Mouse (Mus musculus) ES-Bruce4 (cell line): Measurements from ENCODE around the gene Golgb1. TPM values are rescaled to one million over a fixed set of nuclear protein-coding genes. Genes with fewer than 3 reads are reported as not detected.

ENCODE experiments used
- H3K27ac ChIP-seq: 2 replicates; pipeline ENCODE4 v1.5.1; 2012; ENCODE audit warnings: low read length, inconsistent platforms; ENCODE audit not compliant: insufficient read depth
- H3K27me3 ChIP-seq: 2 replicates; pipeline ENCODE4 v1.6.1; 2012; ENCODE audit warnings: mild to moderate bottlenecking, low read length, inconsistent platforms; ENCODE audit not compliant: control insufficient read depth, poor library complexity, insufficient read depth, severe bottlenecking
- H3K36me3 ChIP-seq: 2 replicates; pipeline ENCODE4 v1.6.1; 2012; ENCODE audit warnings: inconsistent platforms, mild to moderate bottlenecking, low read length, moderate library complexity; ENCODE audit not compliant: control insufficient read depth, poor library complexity, insufficient read depth, severe bottlenecking
- H3K4me1 ChIP-seq: one replicate; pipeline ENCODE4 v1.8.1; 2011; ENCODE audit warnings: low read length; ENCODE audit not compliant: control insufficient read depth, insufficient read depth
- H3K4me3 ChIP-seq: 2 replicates; pipeline ENCODE4 v1.5.1; 2011; ENCODE audit warnings: low read depth, mild to moderate bottlenecking, low read length
- H3K9ac ChIP-seq: 2 replicates; pipeline ENCODE4 v1.6.1; 2012; ENCODE audit warnings: low read depth, mild to moderate bottlenecking, inconsistent platforms; ENCODE audit not compliant: poor library complexity, severe bottlenecking
- H3K9me3 ChIP-seq: replicated peaks from 2 replicates; pipeline ENCODE4 v1.6.1; 2012; ENCODE audit warnings: mild to moderate bottlenecking, low read length, inconsistent platforms; ENCODE audit not compliant: control insufficient read depth, poor library complexity, insufficient read depth, severe bottlenecking
- CTCF ChIP-seq: IDR thresholded peaks from one replicate; pipeline ENCODE4 v1.8.1; 2011; ENCODE audit warnings: low read depth, low read length
- EP300 ChIP-seq: IDR thresholded peaks from 2 replicates; pipeline ENCODE4 v1.6.1; 2011; ENCODE audit warnings: low read depth, low read length; ENCODE audit not compliant: insufficient read depth
- POLR2A ChIP-seq: IDR thresholded peaks from one replicate; pipeline ENCODE4 v1.8.1; 2011; ENCODE audit warnings: low read length; ENCODE audit not compliant: insufficient read depth
- polyA plus RNA-seq: library from polyadenylated mRNA; stranded (reverse); fragments of >200 nt; gene quantifications from 2 replicates; pipeline ENCODE4 v1.2.4, GENCODE M21; 2011; ENCODE audit warnings: low read depth; ENCODE audit not compliant: missing spikeins, insufficient read depth, insufficient read length

The Golgb1 gene
- polyA plus RNA-seq, 1 experiment, result 67.5 TPM

GRCm38 (mm10) chr16:36911909-36912308 is 37.0 kb downstream of the Golgb1 start:
- no peak for TF ChIP-seq CTCF
- TF ChIP-seq POLR2A, result no peak
- no peak for TF ChIP-seq EP300
- no peak overlapping the region for H3K9ac ChIP-seq
- H3K9me3 ChIP-seq, result 0 out of 2 replicates have a peak, but pooled peaks cover 2% of the 10 kb centered on the region
- H3K27ac ChIP-seq, result no peak overlapping the region
- no peak overlapping the region for H3K4me3 ChIP-seq
- H3K27me3 ChIP-seq, result no peaks in the 10 kb centered on the region
- H3K4me1 ChIP-seq, result no peaks in the 10 kb centered on the region
- peaks cover 7% of the 10 kb centered on the region; the same call in 1 of the 2 replicates for H3K36me3 ChIP-seq

GRCm38 (mm10) chr16:36912311-36912710 is 37.4 kb downstream of the Golgb1 start:
- no peaks in the 10 kb centered on the region for H3K27me3 ChIP-seq
- no peak for TF ChIP-seq POLR2A
- TF ChIP-seq EP300, result no peak
- no peak for TF ChIP-seq CTCF
- peaks cover 7% of the 10 kb centered on the region; the same call in 1 of the 2 replicates for H3K36me3 ChIP-seq
- no peak overlapping the region for H3K4me3 ChIP-seq
- no peaks in the 10 kb centered on the region for H3K4me1 ChIP-seq
- no peaks in the 10 kb centered on the region for H3K9me3 ChIP-seq
- H3K27ac ChIP-seq, result no peak overlapping the region
- H3K9ac ChIP-seq, result no peak overlapping the region

GRCm38 (mm10) chr16:36914195-36914594 is 39.3 kb downstream of the Golgb1 start:
- H3K4me1 ChIP-seq, result no peaks in the 10 kb centered on the region
- no peaks in the 10 kb centered on the region; the same call in 1 of the 2 replicates for H3K36me3 ChIP-seq
- H3K9ac ChIP-seq, result no peak overlapping the region
- no peaks in the 10 kb centered on the region for H3K27me3 ChIP-seq
- no peak overlapping the region for H3K27ac ChIP-seq
- no peak overlapping the region for H3K4me3 ChIP-seq
- no peaks in the 10 kb centered on the region for H3K9me3 ChIP-seq
- no peak for TF ChIP-seq CTCF
- TF ChIP-seq EP300, result no peak
- TF ChIP-seq POLR2A, result no peak

DNA sequence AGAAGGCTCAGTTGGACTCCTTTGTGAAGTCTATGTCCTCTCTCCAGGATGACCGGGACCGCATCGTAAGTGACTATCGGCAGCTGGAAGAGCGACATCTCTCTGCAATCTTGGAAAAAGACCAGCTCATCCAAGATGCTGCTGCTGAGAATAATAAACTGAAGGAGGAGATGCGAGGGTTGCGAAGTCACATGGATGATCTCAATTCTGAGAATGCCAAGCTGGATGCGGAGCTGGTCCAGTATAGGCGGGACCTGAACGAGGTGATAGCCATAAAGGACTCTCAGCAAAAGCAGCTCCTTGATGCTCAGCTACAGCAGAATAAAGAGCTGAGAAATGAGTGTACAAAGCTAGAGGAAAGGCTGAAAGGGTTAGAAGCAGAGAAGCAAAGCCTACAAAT is 43.6 kb downstream of the Golgb1 start:
- TF ChIP-seq POLR2A (no peak), EP300 (no peak), CTCF (no peak)
- no peaks in the 10 kb centered on the region for H3K4me1 ChIP-seq
- H3K27ac ChIP-seq, result no peak overlapping the region
- no peaks in the 10 kb centered on the region; the same call in 1 of the 2 replicates for H3K36me3 ChIP-seq
- no peak overlapping the region for H3K4me3 ChIP-seq
- no peaks in the 10 kb centered on the region for H3K9me3 ChIP-seq
- no peak overlapping the region for H3K9ac ChIP-seq
- no peaks in the 10 kb centered on the region for H3K27me3 ChIP-seq

GRCm38 (mm10) chr16:36920410-36920809 is 45.5 kb downstream of the Golgb1 start:
- Histone ChIP-seq H3K27me3 (no peaks in the 10 kb centered on the region), H3K4me3 (no peak overlapping the region), H3K9ac (no peak overlapping the region), H3K27ac (no peak overlapping the region), H3K9me3 (no peaks in the 10 kb centered on the region), H3K4me1 (no peaks in the 10 kb centered on the region), H3K36me3 (no peaks in the 10 kb centered on the region; the same call in 1 of the 2 replicates)
- TF ChIP-seq CTCF (no peak), EP300 (no peak), POLR2A (no peak)

DNA sequence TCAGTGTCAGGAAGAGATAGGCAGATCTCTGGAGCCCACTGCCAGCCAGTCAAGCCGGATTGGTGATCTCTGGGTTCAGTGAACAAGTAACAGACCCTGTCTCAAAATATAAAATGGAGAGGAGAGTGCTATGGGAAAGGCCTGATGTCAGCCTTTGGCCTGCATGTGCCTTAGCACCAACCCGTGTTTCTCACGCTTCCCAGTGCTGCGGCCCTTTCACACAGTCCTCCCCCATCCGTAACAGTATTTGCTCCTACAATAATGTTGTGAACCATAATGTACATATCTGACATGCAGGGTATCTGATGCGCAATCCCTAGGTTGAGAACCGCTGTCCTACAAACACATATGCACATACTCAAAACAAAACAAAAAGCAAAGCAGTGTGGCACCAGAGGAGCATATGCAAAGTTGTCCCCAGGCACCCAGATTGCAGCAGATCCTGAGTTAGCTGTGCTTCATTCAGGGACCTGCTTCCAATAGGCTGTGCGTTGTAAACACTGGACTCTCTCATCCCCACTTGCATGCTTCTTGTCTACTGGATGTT is 46.2 kb downstream of the Golgb1 start:
- H3K27ac ChIP-seq, result no peak overlapping the region
- H3K4me3 ChIP-seq, result no peak overlapping the region
- no peak overlapping the region for H3K9ac ChIP-seq
- no peaks in the 10 kb centered on the region for H3K9me3 ChIP-seq
- H3K27me3 ChIP-seq, result no peaks in the 10 kb centered on the region
- H3K36me3 ChIP-seq, result no peaks in the 10 kb centered on the region; the same call in 1 of the 2 replicates
- no peaks in the 10 kb centered on the region for H3K4me1 ChIP-seq
- TF ChIP-seq POLR2A (no peak), CTCF (no peak), EP300 (no peak)
